Mouse (Mus musculus) hindbrain, embryonic 10.5 days (tissue): Measurements from ENCODE around the gene Rgma. TPM values are rescaled to one million over a fixed set of nuclear protein-coding genes. Genes with fewer than 3 reads are reported as not detected.

Experiments used
- polyA plus RNA-seq: library from polyadenylated mRNA; unstranded; fragments of >200 nt; fragmentation: Nextera tagmentation; extraction: Ambion mirVana; gene quantifications from 2 replicates; pipeline ENCODE4 v1.2.1, GENCODE M21; 2016

Gene Rgma
- polyA plus RNA-seq, 1 experiment from 2014 or later = 51.1 TPM

Other genes starting within 250 kb of the Rgma start
- gene Chd2, start 166.3 kb downstream of the Rgma start, polyA plus RNA-seq = 37.1 and 38.9 TPM in 2 replicates